Mouse (Mus musculus) T-helper 2 cell (primary cell): ENCODE measurements at regions not wholly inside any gene's neighbourhood (a gene's known extent, or its start where the extent isn't known, plus 50 kb on each side); places are given as distances from the start of the nearest gene placed in this dataset.

Experiments
- in situ Hi-C: fragments of 300-600 bp; cut with MboI, MseI; formaldehyde crosslinking; loops from one replicate; pipeline ENCODE4 v1.15.1; 2025; ENCODE audit warnings: high pct_unique_total_duplicates

- in situ Hi-C loops, result no loop called here
Measured at GRCm38 (mm10) chr2:50772101-50772500, 376.8 kb downstream of the Rnd3 start.

- in situ Hi-C loops, result no loop called here
Measured at GRCm38 (mm10) chr2:50759016-50759415, 389.9 kb downstream of the Rnd3 start.

GRCm38 (mm10) chr2:50757837-50758541 is 390.9 kb downstream of the Rnd3 start:
- in situ Hi-C loops, result no loop called here

- in situ Hi-C loops, result no loop called here
Measured at GRCm38 (mm10) chr2:50755616-50756450, 393.1 kb downstream of the Rnd3 start.

- in situ Hi-C loops, result no loop called here
Measured at GRCm38 (mm10) chr2:50755160-50755559, 393.8 kb downstream of the Rnd3 start.

- in situ Hi-C loops, result no loop called here
Measured at GRCm38 (mm10) chr2:50752408-50752807, 396.5 kb downstream of the Rnd3 start.

- in situ Hi-C loops, result no loop called here
Measured at GRCm38 (mm10) chr2:50750799-50751198, 398.1 kb downstream of the Rnd3 start.

GRCm38 (mm10) chr2:50744625-50745214 is 404.2 kb downstream of the Rnd3 start:
- in situ Hi-C loops, result no loop called here

- in situ Hi-C loops, result no loop called here
Measured at GRCm38 (mm10) chr2:50743785-50744258, 405.1 kb downstream of the Rnd3 start.

- in situ Hi-C loops, result no loop called here
Measured at GRCm38 (mm10) chr2:50742421-50742820, 406.5 kb downstream of the Rnd3 start.

GRCm38 (mm10) chr2:50741337-50741736 is 407.6 kb downstream of the Rnd3 start:
- in situ Hi-C loops, result no loop called here

- in situ Hi-C loops, result no loop called here
Measured at GRCm38 (mm10) chr2:50739599-50739979, 409.3 kb downstream of the Rnd3 start.

GRCm38 (mm10) chr2:50738936-50739598 is 409.8 kb downstream of the Rnd3 start:
- in situ Hi-C loops, result no loop called here

- in situ Hi-C loops, result no loop called here
Measured at GRCm38 (mm10) chr2:50737706-50738105, 411.2 kb downstream of the Rnd3 start.

GRCm38 (mm10) chr2:50735029-50735428 is 413.9 kb downstream of the Rnd3 start:
- in situ Hi-C loops, result no loop called here

- in situ Hi-C loops, result loop anchor here (5.0 kb wide), 1 partner anchor 79 kb away; no protein-coding TSS in a partner anchor
Measured at GRCm38 (mm10) chr2:50706652-50707051, 410.1 kb upstream of the Mmadhc start.

GRCm38 (mm10) chr2:50704297-50704696 is 407.7 kb upstream of the Mmadhc start:
- in situ Hi-C loops, result no loop called here

GRCm38 (mm10) chr2:50702584-50703450 is 406.2 kb upstream of the Mmadhc start:
- in situ Hi-C loops, result no loop called here

- in situ Hi-C loops, result no loop called here
Measured at GRCm38 (mm10) chr2:50698841-50699240, 402.2 kb upstream of the Mmadhc start.

- in situ Hi-C loops, result no loop called here
Measured at GRCm38 (mm10) chr2:50696575-50696974, 400.0 kb upstream of the Mmadhc start.

GRCm38 (mm10) chr2:50694849-50695248 is 398.2 kb upstream of the Mmadhc start:
- in situ Hi-C loops, result no loop called here
